Mouse (Mus musculus): ENCODE measurements around the gene Cenpa.
A peak's percentile ranks its signal among the peaks of the same experiment; 100 is the strongest.
"Not testable (repeated sequence)": the region's sequence is repeated elsewhere in the genome, so short reads cannot be mapped to it uniquely, and the experiment has no call there.

Cenpa gene

DNA sequence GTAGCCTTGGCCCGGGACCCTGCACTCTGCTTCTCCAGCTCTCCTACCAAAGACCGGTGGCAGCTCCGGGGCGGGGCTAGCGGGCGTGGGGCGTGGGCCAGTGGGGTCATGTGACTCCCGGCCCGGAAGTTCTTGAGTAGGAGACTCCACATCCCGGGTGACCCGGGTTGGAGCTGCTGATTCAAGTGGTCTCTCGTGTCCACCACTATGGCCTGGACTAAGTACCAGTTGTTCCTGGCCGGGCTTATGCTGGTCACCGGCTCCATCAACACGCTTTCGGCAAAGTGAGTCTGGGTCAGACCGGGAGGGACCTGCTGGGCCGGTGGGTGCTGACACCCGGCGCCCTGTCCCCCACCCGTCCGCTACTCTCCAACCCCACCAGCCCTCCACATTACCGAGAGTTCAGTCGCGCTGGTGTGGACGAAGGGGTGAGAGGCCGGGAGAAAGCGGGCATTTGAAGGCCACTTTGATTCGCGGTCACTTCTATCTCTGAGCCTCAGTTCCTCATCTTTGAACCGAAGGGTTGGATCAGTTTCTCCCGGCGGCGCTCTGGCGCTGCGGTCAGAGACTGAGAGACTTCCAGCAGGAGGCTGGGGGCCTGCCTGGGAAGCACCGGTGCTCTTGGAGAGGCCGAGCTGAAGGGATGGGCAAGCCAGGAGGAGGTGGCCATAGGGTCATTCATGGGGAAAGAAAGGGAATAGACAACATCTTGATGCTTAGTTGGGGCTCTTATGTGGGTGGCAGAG lies 18.6 kb upstream of the Cenpa start, which contains the start of gene Slc35f6:
Slc35f6 (plus strand) TSS at position 119 of the 746 bp plus-strand sequence.
- peak; percentile 89 for DNase-seq

DNA sequence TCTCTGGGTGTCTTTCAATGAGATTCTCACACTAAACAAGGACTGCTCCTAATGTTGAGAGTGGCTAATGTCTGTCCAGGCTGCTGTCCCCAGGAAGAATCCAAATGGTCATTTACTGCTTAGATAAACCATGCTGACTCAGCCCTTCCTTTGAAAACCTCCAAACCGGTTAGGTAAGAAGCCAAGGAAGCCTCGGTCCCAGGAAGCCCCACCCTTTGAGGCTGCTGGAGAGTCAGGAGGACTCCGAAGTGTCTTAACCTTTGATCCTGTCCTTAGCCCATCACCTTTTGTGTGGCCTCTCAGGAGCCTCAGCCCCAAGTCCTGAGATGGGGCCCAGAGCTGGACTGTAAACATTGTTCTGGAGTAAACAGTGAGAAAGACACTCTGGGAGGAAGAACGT lies 17.0 kb upstream of the Cenpa start:
- no peak for DNase-seq

DNA sequence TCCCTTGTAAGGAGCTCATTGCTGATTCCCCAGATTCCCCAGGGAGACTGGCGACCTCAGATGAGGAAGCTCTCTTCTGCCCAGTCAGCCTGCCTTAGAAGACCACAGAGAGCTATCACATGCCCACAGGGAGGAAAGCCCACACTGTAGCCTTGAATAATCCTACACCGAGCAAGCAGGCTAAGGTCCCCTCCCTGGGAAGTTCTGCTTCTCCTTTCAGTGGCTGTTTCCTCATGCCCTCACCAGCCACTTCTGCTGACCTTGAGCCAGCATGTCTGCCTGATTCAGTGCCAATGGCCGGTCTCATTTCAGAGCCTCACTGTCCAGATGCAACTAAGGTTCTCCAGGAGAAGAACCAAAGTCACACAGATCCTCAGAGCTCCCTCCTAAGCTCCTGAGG lies 15.8 kb upstream of the Cenpa start:
- DNase-seq, result no peak

DNA sequence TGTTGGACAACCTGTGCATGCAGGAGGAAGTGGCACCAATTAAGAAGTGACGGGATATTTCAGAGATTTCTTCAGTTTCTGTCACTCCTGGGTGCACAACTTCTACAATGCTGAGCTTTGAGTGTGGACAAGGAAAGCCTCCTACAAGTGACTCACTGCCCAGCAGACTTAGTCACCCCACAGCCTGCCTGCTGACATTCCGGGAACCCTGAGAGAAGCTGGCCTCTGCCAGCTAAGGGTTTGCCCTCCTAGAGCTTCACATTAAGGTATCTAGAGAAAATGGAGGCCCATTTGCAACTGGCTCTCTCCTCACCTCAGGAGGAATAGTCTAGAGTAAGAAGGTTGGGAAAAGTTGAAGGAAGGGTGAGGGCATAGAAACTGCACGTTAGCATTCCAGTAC lies 15.0 kb upstream of the Cenpa start:
- DNase-seq, result no peak

DNA sequence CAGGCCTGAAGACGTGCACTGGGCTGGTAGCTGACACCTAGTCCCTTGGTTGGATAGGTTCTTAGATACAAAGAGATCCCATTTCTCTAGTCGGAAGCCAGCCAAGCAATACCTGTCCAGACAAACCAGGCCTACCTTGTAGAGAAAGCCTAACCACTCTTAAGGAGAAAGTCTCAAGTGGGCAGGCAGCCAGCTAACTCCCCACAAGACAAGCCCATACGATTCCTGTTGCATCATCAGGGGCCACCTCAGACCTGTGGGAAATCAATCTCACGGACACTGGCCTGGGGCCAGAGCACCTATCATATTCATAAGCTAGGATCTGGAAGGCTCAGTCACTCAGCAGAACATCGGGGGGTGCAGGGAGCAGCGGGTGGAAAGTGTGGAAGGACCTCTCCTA lies 13.3 kb upstream of the Cenpa start:
- no peak for DNase-seq

DNA sequence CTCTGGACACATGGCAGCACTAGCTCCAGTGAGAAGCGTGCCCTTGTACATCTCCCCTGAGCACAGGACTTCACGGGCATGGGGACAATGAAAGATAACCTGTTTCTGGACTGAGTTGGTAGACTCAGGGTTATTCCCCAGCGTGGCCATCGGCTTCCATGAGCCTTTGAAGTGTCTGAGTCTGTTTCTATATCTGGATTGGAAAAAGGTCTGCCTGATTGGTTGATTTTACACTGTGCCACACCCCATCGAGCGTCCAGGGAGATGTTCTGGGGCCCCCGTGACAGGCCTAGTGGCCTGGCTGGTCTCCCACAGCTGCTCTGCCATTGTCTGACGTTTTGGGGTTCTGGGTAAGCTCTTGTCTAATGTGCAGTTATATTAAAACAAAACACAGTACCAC lies 11.5 kb upstream of the Cenpa start:
- DNase-seq, result no peak

DNA sequence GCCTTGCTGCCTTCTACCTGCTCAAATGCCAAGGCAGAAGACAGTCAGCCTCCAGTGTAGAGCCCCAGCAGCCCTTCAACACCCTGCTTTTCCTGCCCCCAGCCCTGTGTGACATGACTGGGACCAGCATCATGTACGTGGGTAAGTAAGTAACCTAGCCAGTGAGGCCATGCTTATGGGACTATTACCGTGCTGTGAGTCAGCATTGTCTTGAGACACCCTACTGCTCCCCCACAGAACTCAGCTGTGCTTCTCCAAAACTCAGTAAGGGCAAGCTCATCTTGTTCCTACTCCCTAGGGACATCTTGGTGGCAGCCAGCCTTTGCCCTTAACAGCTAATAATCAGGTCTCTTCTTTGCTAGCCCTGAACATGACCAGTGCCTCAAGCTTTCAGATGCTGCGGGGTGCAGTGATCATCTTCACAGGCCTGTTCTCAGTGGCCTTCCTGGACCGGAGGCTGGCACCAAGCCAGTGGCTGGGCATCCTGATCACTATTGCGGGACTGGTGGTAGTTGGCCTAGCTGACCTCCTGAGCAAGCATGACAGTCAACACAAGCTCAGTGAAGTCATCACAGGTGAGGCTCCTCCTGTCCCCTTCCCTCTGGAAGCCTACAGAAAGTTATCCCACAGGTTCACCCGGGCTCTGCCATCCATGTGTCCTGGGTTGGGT lies 10.9 kb upstream of the Cenpa start:
- DNase-seq, result no peak

DNA sequence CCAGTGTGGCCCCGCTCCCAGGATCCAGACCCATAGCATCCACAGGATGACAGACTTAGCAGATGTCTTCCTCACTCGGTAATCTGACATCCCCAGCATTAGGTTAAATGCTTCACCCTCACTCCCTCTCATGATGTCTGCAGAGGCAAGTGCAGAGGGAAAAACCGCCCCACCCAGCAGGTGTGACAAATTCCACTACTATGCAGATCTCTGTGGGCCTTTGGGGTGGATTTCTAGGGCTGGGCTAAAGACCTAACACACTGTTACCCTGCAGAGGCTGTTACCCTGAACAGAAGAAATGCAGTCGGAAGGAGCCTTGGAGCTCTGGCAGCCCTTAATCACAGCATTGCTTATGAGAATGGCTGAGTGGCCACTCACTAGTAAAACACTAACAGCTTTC lies 7.5 kb upstream of the Cenpa start:
- DNase-seq, result no peak

DNA sequence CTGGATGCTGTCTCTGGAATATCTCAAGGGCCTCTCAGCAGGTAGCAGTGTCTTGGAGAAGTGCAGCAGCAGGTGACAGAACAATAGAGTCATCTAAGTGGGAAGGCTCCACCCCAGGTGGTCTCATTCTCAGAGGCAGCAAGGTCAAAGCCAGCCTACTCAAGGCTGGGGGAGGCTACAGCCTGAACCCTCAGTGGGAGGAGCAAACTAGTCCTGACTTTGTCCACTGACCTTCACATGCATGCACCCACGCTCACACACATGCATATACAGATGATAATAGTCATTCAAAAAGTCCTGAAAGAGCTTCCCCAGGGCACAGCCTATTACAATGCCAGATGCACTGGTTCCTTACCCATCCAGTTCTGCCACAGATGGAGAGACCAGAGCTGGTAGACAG lies 6.3 kb upstream of the Cenpa start:
- no peak for DNase-seq

DNA sequence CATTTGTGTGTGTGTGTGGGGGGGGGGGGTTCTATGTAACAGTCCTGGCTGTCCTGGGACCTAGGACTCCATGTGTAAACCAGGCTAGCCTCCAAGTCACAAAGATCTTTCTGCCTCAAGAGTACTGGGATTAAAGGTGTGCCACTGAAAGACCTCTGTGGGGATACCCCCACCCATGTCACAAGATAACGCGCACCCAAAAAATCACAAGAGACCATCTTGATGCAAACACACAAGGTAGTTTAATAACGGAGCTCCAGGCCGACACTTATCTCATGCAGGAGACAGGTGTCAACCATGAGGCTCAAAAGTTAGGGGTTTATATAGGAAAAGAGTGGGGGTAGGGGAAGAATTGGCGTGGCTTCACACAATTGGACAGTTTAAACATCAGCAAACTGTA lies 5.8 kb upstream of the Cenpa start:
- no peak for DNase-seq

DNA sequence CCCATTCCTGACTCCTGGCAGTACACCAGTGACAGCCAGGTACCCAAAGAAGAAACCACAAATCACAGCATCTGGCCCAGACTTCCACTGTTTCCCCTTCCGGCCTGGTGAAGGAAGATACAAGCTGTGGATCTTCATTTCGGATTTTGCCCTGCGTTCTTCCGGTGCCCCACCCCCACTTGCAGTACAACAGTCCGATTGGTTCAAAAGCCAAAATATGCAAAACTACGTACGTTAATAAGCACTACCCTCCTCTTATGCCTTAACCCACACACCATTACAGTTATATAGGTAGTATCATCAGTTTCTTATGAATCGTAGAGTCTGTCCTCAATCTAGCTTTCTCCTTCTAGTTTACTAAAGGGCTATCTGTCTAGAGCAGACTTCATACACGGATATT lies 1.2 kb upstream of the Cenpa start:
- no peak for DNase-seq

DNA sequence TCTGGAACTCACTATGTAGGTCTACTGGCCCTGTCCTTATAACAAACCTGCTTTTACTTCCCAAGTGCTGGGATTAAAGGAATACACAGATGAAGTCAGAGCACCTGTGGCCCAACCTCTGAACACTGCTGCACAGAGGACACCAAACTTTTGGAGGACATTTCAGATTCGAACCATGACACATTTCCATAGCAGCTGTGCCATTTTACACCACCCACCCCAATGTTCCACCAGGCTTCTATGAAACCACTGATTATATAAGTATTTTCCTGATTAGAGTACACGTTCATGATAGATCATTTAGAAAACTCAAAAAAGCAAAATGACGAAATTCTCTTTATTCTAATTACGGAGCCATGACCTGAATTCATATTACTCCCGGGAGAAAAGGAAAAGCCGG lies 609 bp upstream of the Cenpa start:
- DNase-seq, result no peak

DNA sequence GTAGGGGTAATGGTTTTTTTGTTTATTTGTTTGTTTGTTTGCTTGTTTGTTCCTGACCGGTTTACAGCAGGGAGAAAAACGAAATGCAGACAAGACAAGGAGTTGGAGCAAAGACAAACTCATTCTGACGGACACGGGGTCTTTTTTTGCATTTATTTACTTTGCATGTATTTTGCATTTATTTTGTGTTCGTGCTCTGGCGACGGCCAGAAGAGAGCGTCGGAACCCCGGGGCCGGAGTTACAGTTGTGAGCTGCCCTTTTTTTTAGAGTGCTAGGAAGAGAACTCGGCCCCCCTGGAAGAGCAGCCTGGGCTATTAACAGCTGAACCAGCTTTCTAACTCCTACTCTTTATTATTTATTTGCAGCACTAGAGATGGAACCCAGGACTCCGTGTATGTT lies 638 bp downstream of the Cenpa start:
- DNase-seq, result no peak

DNA sequence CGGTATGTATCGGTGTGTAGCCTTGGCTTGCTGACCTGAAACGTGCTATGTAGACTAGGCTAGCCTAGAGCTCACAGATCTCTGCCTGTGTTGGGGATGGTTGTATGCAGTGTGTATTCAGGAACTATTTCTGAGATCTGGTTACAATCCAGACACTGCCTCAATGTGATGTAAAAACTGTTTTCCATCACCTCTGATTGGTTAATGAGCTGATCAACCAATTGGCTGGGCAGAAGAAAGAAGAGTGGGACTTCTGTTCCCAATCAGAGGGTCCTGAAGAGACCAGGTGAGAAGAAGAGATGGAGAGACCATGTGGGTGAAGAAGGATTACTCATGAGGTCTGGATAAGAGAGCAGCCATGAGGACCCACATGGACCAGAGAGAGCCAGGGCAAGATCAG lies 1.1 kb downstream of the Cenpa start:
- DNase-seq, result no peak

DNA sequence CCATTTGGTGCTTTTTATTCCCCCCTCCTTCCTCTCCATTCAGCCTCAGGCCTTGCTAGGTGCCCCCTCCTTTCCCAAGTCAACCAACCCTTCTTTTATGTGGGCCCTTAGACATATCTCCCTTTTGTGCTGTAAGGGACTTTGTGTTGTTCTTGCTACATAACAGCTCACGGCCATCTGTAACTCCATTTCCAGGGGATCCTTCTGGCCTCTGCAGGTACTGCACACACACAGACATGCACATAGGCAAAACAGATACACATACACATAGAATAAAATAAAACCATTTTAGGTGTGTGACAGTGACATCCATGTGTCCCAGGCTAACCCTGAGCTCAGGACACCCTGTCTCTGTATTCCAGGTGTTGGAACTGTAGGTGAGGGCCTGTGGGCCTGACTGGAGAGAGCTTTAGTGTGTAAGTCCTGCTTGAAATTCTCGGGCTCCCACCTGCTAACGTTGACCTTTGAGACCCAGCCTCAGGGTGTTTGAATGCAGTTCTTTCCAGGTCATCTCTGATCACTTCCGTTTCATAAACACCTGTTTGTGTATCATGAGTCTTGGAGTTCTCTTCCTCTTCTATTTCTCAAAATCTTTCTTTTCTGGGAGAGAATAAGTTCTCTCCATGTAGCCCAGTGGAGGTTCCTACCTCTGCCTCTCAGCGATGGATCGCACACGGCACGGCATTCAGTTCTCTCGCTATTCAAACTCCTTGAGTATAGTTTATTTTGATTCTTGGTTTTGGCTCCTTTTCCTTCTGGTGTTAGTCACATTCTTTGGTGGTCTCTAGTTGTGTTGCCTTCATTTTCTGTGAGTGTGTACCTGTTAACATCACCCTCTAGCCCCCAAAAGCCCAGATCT lies 2.3 kb downstream of the Cenpa start:
- no peak for DNase-seq

DNA sequence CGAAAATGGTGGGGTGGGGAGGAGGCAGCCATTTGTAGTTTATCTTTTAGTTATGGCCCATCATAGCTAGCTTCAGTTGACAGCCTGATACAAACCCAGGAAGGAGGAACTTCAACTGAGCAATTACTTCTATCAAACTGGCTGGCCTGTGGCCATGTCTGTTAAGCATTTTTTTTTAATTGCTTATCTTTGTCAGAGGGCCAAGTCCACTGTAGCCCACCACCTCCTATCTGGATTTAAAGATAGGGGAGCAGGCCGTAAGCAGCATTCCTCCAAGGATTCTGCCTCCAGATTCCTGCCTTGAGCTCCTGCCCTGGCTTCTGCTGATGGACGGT lies 2.9 kb downstream of the Cenpa start:
- no peak for DNase-seq

DNA sequence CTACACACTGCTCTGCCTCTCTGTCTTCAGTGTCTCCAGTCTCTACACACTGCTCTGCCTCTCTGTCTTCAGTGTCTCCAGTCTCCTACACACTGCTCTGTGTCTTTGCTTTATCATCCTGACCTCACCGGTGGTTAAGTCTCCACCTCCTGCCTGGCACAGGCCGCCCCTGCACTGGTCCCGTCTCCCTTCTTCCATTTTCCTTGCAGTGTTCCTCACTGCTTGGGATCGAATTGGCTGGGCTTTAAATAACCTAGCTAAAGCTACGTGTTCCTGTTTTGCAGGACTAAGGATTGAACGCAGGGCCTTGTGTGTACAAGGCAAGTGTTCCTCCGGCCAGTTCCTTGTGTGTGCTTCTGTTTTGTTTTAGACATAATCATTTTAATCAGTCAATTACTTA lies 3.5 kb downstream of the Cenpa start:
- DNase-seq, result no peak

DNA sequence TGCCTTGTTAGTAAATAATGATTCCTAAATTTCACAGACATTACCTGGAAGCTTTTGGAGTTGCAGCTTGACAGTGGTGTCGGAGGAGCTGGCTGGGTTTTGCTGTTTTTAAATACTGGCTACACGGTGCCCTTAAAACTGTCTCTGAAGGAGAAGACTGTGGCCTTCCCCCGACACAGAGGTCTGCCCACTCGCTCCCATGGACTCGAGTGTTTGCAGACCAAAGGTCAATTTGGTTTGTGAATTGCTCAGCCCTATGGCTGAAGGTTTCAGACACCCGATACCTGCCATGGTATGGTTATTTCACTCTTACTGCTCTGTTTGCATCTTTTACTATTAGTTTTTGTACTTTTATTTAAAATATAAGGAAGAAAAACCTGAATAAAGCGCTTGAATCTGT lies 7.4 kb downstream of the Cenpa start:
- DNase-seq, result no peak

DNA sequence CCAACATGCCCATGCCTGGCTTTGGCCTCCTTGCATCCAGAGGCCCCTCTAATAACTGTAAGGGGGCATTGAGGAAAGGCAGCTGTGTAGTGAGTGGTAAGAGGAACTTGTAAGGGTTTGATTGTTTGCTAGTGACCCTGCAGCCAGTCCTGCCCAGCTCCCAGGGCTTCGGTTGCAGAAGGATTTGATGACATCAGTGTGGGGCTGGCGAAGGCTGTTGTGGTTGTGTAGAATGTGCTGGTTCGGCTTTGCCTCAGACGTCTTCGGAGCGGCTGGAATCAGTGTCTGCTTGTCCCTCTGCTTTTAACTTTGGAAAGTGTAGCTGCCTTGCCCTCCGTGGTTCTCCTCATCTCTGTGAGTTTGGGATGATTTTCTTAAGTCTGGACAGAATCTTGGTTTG lies 10.2 kb downstream of the Cenpa start:
- DNase-seq, result no peak

DNA sequence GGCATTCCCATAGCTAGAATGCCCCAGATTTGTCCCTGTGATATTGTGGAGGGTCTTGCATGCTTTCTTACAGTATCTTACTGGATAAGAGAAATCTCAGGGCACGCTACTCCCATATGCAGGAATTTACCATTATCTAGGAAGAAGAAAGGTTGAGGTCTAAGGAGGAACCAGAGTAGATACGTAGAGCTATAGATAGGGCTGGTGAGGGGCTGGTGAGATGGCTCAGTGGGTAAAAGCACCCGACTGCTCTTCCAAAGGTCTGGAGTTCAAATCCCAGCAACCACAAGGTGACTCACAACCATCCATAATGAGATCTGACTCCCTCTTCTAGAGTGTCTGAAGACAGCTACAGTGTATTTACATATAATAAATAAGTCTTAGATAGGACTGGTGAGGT lies 11.5 kb downstream of the Cenpa start:
- DNase-seq, result not testable (repeated sequence)

DNA sequence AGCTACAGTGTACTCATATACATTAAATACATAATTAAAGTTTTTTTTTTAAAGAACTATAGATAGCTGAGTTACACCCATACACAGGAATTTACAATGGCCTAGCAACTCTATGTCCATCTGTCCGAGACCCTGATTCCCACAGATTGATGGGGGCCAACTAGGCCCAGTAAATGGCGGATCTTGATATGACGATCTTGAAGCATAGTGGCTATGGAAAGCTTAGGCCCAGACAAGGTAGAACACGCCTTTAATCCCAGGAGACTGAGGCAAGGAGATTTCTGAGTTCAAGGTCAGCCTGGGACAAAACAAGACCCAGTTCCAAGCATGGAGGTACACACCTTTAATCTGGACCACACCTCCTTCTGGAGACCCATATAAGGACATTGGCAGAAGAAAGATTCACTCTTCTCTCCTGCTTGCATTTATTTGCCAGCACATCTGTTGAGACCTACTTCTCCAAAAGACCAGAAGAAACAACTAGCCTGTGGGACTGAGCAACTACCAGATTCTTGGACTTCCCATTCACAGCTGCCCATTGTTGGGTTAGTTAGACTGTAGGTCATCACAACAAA lies 12.2 kb downstream of the Cenpa start:
- DNase-seq, result no peak

DNA sequence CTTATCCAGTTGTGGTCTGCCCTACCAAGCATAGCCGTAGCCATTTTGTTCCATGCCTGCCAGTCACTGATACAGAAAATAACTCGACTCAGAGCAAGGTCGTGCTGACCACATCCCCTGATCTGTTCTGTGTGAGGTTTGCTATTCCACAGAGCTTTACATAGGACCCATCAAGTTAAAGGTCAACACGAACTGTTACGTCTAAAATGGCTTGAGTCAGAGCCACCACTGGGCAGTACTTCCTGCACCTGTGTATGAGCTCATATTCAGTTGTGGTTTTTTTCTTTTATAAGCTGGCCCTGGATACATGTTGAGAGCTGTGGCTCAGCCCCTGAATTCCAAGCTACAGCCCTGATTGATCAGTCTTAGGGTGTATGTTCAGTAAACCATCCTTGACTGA lies 13.0 kb downstream of the Cenpa start:
- no peak for DNase-seq

DNA sequence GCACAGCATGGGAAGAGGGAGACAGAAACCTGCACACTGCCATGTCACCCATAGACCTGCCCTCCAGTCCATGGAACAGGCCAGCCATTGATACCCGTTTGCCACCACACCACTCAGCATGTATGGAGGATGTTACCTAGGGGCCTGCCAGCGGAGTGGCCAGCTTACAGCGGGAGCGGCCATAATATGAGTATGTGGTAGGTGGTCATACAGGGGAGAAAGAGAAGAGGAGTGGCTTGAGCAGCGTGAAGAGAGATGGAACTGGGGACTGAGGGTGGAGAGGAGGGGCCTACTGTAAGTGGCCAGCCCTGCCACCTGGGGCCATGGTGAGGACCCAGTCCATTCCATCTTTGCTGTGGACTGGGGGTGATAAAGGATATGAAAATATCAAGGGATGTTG lies 15.4 kb downstream of the Cenpa start:
- no peak for DNase-seq

Measured in cerebellum, adult 11-12 months (tissue).